Mouse (Mus musculus) ZHBTc4 (cell line): ENCODE results near the gene Tdrkh.

Source experiments
- DNase-seq: peaks from one replicate; pipeline ENCODE4 v3.0.0-alpha.2; 2011; ENCODE audit warnings: low read depth, low spot score

Tdrkh gene

DNA sequence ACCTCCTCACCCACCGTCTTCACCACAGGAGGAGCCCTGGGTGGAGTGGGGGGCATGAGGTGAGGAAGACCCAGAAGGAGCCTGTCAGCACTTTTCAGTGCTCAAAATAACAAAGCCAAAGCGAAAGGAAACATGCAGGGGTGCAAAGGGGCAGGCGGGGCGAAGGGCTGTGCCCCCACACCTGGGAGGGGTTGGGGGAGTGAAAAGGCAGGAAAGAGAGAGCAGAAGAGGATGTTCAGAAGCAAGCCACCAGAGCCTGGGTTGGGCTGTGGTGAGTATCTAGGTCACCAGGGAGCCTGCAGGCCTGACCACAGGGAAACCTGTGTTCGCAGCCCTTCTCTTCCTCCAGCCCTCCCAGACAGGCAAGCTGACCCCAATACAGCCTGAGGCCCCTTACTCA, 25.0 kb upstream of the Tdrkh start:
- no peak for DNase-seq

DNA sequence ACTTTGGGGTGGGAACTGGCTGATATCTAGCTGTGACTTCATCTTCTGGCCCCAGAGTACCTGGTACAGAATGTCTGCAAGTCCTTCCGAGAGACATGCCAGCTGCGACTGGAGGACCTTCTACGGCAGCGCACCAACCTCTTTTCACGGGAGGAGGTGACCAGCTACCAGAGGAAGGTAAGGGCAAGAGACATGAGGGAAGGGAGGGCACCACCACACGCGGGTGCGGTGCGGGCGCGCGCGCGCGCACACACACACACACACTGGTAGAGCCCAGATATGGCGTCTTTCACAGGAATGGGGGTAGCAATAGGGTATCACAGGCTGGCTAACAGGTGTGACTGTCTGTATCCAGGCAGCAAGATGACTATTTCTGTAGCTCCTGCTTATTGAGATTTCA, 23.7 kb upstream of the Tdrkh start:
- DNase-seq: no peak

DNA sequence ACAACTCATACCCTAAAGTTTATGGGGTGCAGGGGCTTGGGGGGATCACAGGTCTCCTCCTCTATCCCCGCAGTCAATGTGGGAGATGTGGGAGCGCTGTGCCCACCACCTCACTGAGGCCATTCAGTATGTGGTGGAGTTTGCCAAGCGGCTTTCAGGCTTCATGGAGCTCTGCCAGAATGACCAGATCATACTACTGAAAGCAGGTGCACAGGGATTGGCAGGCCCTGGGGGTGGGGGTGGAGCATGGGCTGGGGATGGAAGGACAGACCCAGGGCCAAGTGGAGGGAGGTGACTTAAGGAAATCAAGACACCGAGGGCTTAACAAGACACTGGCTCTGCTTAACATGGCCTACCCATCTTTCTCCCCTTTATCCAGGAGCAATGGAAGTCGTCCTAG, 22.1 kb upstream of the Tdrkh start:
- DNase-seq: no peak

DNA sequence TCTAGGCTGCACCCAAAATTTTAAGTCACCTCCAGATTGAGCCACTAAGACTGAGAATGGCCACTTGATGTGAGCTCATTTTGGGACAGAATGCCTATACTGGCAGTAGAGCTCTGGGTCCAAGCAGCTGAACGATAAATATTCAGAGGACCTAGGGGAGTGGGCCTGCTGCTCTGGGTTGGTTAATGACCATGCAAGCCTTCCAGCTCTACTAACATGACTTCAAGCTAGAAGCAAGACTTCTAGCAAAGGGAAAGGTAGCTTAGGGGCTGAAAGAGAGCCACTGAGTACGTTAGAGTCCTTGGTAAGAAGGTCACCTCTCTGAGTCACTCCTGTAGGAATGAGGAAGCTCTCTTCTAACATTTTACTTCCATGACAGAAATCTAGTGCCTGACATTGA, 20.9 kb upstream of the Tdrkh start:
- no peak for DNase-seq

DNA sequence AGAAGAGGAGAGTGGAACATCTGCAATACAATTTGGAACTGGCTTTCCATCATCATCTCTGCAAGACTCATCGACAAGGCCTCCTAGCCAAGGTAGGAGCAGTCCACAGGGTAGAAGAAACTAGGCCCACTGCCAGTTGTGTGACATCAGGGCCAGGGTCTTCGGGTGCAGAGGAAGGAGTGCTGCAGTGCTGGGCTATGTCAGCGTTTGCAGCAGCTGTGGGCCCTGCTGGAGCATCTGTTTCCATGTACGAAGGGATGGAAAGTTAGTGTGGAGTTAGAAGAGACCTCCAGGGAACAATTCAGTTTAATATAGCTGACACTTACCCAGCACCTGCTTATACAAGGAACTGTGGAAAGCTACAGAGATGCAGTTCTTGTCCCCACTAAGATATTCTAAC, 20.0 kb upstream of the Tdrkh start:
- no peak for DNase-seq

DNA sequence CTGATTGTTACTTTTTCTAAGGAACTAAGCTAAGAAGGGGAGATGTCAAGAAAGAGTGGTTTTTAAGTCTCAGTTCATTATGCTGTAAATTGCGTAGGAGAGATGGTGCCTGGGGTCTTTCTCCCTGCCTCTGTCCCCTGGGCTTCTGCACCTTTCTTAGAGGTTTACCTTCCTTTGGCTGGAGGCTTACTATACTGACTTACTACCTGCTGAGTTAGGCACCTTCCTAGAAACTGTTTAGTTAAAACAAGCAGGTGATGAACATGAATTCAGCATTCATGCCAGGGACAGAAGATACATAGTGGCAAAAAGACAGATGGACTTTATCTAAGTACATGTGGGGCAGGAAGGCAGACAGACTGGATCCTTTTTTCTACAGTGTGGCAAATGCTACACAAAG, 16.7 kb upstream of the Tdrkh start:
- DNase-seq: no peak

DNA sequence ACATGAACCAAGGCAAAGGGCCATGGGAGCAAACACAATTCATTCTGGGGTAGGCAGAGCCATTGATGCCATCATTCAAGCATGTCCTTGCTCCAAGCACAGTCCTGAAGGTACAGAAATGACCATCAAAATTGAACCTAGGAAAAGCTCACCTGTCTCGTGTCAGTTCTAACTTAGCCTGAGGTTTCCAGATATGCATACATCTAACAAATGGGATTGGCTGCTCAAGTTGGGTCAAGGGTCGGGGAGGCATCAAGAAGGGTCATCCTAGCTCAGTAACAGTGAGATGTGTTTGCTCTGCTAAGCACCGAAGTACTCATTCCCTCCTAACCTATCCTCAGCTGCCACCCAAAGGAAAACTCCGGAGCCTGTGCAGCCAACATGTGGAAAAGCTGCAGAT, 16.2 kb upstream of the Tdrkh start:
- DNase-seq: no peak

DNA sequence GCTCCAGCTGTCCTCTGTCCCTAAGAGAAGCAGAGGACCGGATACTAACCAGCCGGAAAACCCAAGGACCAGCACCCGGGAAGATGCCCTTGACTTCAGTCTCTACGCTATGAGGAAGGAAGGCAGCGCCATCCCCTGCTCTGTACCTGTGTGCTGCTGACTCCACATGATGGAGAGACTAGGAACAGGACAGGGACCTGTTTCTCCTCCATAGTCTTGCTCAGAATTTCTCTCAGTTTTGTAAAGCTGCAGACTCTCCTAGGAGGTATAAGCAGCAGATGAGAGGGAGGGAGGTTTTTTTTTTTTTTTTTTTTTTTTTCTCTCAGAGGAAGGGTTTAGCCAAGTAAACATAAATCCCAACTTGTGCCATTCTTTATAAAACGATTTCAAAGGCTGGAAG, 14.9 kb upstream of the Tdrkh start, which contains the start of gene Lingo4:
TSS of gene Lingo4 (plus strand) at position 301 of the 400 bp plus-strand sequence.
- DNase-seq: no peak

DNA sequence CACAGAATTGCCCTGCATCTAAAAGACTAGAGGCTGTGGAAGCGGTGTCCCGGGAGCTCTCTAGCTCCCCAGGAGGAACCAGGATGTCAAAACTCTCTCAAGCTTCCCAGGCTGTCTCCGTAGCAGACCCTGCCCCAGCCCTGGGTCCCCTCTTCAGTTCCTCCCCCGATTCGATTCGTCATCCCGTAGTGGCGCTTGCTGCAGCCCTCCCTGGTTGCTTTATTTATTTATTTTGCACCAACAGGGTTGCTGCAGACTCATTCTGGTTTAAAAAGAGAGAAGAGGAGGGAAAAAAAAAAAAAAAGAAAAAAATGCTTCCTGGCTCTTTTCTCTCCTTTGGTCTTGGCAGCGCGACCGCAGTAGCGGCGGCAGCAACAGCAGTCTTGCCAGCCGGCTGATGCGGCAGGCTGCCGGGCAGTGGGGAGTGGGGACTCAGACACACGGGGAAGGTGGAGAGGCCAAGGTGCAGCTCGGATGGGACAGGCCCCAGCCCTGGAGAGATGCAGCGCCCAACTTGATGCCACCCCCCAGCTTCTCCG, 14.1 kb upstream of the Tdrkh start:
- DNase-seq: no peak

DNA sequence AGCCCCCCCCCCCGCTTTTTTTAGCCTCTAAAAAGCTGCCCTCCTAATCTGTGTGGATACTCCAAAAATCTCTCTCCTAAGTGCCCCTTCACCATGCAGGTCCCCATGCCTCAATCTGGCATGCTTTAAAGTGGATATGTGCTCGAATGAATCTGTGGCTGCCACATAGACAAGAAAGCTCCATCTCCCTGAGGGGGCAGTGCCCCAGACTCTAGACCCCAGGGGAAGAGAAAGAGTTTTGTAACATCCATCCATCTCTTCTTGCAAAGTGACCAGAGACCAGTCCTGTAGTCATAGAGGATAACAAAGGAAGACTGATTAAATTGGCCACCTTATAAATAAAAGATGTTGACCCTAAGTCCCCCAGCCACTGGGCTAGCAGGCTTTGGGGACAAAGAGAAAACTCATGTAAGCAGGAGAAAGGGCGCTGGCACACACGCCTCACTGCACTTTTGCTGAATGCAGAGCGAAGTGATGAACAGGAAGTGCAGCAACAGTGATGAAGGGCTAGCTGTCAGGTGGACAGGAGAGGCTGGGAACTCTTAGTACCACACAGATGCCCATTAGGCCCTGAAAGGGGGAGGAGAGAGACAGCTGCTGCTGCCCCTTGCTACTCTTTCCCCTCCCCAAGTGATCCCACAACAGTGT, 13.3 kb upstream of the Tdrkh start:
- DNase-seq: no peak

DNA sequence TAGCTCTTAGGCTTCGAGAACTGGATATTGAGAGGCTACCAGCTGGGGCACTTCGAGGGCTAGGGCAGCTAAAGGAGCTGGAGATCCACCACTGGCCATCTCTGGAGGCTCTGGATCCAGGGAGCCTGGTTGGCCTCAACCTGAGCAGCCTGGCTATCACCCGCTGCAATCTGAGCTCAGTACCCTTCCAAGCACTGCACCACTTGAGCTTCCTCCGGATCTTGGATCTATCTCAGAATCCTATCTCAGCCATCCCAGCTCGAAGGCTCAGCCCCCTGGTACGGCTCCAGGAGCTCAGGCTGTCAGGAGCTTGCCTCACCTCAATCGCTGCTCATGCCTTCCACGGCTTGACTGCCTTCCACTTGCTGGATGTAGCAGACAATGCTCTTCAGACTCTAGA, 10.6 kb upstream of the Tdrkh start:
- no peak for DNase-seq

DNA sequence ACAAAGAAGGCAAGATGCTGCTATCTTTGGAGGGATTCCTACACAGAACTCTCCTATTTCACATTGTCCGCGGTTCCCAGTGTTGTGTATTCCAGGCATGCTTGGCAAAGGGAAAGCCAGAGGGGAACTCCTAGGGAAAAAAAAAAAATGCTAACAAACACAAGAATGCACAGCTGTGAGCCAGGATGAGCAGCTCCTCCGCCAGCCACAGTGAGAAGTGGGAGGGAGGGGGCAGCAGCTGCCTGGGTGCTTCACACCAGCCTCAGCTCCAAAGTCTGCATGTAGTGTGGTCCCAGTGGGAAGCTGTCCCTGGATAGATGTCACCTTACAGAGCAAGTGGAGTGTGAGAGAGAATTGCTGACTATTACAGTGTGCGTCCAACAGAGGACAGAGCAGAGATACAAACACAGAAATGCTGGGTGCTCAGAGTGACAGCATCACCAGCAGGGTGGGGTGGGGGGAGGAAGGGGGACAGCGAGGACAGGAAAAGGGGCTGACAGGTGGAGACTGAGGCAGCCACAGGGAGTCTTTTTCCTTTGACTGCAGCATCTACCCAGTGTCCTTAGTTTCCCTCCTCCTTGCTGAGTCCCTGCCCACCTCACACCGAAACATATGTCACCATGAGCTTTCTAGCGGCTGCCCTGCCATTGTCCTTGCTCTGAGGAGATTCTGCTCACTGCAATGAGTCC, 8.6 kb upstream of the Tdrkh start:
- DNase-seq: no peak

DNA sequence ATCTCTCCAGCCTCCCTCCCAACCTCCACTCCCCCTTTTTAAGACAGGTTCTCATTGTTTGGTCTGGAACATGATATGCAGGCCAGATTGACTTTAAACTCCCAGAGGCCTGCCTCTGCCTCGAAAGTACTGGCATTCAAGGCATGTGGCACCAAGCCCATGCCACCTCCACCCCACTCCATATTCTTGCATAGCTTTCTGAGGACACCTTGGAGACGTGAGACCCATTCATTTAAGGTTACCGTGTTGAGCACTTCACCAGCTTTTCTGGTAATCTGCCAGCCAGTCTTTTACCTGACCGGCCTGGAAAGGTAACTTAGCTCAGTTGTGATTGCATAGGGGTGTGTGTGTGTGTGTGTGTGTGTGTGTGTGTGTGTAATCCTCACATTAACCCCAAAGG, 7.5 kb upstream of the Tdrkh start:
- no peak for DNase-seq

DNA sequence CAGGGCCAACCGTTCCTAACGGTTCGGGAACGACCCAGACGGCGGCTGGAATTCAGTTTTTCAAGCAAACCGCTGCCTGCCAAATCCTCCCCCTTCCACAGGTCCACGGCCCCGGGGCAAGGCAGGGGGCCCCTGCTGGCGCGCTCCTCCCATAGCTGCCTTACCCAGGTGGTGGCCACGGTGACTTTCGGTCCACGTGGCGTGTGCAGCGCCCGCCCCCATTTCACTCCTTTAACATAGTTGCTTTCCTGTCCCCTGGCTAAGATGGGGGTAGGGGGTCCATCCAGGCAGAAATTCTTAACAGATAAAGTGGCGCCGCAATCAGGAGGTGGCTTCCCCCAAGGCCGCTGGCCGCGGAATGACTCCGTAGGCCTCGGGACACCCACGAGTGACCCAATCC, 543 bp upstream of the Tdrkh start:
- no peak for DNase-seq

DNA sequence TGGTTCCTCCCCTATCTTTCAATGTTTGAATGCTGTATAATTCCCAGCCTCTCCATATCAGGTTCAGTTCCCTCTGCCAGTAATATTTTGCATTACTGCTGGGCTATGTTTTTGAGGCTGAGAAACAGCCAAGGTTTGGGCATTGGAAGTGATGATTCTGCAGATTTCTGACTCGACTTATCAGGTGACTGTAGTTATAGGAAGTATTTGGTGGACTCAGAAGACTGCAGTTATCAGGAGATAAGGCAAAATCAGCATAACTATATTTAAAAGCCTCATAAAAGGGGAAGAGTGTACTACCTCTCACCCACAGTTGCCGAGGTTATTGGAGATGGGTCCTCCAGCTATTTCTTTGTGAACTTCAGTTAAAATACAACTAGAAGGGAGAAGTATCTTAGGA, 17.9 kb downstream of the Tdrkh start:
- no peak for DNase-seq

DNA sequence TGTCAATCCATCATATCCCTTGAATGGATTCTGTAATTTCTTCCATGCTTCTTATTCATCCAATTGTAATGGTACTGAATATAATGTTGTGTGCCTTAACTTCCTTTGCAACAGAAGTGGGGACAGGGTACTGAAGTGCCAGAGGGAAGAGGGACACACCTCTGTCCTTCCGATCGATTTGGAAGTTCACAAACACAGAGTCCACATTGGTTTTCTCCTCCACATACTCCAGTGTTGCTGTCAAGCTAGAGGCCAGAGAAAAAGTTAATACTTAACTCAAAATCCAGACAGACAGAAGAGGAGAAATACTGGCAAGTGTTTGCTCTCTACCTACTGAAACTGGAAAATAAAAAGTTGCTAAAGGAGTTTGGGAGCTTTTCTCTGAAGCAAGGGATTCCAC, 21.2 kb downstream of the Tdrkh start:
- DNase-seq: no peak

DNA sequence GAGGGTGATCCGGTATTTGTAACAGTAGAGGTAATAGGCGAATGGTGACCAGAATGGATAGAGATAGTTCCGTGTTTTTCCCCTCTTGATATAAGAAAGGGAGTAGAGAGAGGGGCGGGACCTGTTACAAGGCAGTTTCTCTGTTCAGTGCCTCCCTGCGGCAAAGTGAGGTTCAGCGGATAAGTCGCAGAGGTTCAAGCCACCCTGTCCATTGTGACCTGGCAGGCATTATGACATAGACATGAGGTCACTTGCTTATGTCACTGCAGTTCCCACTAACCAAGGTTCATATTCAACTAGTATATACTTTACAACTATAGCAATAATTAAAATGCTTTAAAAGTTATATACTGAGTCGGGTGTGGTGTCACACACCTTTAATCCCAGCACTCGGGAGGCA, 23.3 kb downstream of the Tdrkh start:
- no peak for DNase-seq

DNA sequence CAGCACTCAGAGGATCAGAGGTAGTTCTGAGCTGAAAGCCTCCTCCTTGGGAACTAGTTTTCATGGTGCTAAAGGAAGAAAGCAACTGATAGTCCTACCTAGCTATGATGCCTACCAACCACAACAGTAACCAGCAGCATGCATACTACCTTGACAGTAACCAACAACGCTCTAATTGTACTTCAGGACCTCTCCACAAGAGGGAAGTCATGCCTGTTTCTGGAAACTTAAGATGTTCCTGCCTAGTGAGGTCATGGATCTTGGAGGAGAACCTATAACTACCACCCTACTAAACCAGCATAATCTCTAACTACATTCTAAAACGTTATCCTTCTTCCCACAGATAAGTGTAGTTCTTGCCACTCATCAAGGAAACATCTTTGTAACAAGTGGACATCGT, 28.1 kb downstream of the Tdrkh start:
- peak; percentile 54 for DNase-seq

DNA sequence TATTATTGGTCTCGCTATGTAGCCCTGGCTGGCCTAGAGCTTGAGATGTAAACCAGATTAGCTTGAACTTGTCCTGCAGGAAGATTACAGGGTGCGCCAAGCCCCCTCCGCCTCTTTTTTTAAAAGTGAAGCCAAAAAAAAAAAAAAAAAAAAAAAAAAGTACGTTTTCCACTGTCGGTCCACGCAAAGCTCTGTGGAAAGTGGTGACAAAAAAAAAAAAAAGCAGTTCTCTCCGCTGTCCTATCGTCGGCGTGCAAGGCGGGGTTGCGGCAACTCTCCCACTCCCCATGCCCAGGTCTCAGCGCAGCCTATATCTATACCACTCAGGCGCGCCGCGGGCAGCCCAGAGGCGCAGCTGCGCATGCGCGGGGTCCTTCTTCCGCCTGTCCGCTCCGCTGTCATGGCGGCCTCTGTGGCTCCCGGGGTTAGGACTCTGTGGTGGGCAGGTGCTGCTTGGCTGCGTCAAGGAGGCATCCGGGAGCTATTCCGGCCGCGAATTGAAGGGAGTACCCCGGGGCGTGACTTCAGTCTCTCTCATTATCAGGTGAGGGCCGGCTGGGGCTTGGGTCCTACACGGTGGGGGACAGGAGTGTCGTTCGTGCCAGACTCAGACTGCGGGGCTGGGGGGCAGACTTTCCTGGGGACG, 30.0 kb downstream of the Tdrkh start, which contains the start of gene Mrpl9:
TSS of gene Mrpl9 (plus strand) at position 368 of the 646 bp plus-strand sequence.
- peak; percentile 97 for DNase-seq

DNA sequence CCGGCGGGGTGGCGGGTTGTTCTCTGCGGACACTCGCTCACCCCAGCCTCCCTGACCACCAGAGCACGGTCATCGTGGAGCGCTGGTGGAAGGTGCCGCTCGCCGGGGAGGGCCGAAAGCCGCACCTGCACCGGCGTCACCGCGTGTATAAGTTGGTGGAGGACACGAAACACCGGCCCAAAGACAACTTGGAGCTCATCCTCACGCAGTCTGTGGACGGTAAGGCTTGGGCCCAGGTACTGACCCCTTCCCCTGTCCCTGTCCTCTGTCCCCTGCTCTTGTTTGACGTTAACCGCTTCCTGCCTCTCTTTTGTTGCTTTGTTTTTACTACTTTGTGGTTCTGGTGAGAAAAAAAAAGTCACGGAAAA, 30.5 kb downstream of the Tdrkh start, which contains the start of gene Oaz3:
TSS of gene Oaz3 (minus strand) at position 319 of the 368 bp plus-strand sequence.
- no peak for DNase-seq

DNA sequence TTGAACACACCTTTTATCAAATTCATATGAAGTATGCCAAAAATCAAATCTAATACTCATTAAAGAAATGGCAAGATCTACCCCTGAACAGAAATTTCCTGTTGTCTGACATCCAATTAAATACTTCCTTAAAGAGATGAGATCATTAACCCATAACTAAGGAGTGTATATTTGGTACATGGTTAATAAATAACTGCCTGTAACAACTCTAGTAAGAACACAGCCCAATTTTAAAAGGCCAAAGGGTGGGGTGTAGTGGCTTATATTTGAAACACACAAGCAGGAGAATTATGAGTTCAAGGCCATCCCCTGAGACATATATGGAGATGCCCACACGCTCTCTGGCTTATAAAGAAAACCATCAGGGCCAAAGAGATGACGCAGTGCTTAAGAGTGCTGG, 36.3 kb downstream of the Tdrkh start:
- no peak for DNase-seq

DNA sequence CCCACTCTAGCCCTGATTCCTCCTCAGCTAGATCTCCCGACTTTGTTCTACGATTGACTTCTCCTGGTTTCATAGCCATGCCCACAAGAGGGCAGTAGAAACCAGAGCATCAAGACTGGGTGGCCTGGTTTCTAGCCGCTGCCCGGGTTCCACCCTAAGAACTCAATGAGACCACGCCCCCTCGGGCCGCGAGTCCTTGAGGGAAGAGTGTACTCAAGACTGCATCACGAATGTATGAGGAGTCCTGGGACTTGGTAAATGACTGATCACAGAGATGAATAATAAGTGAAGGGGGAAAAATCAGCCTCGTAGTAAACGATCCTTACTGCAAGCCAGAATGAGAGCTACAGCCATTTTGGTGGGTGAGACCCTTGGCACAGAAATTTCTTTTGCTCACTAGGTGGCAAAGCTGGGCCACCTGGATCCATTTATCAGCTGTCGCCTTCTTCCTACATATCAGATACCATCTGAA, 43.5 kb downstream of the Tdrkh start:
- peak; percentile 97 for DNase-seq

DNA sequence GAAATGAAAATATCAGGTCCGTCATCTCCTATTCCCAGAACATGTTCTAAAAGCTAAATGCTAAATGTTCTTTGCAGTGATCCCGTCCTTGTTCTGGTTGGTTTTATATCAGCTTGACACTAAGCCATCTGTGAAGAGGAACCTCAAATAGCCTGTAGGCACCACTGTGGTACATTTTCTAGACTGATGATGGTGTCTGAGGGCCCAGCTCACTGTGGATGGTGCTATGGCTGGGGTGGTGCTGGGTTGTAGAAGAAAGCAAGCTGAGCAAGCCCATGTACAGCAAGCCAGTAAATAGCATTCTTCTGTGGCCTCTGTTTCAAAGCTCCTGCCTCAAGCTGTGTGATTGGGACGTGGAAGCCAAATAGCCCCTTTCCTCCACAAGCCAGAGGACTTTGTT, 44.0 kb downstream of the Tdrkh start:
- DNase-seq: no peak
